Mouse (Mus musculus) mature B cell (primary cell): ENCODE measurements around the gene Dennd2d.

ENCODE experiments used
- in situ Hi-C: fragments of 300-500 bp; cut with MboI; formaldehyde crosslinking; loops from 2 replicates; pipeline ENCODE4 v1.14.3; 2019

Gene Dennd2d

DNA sequence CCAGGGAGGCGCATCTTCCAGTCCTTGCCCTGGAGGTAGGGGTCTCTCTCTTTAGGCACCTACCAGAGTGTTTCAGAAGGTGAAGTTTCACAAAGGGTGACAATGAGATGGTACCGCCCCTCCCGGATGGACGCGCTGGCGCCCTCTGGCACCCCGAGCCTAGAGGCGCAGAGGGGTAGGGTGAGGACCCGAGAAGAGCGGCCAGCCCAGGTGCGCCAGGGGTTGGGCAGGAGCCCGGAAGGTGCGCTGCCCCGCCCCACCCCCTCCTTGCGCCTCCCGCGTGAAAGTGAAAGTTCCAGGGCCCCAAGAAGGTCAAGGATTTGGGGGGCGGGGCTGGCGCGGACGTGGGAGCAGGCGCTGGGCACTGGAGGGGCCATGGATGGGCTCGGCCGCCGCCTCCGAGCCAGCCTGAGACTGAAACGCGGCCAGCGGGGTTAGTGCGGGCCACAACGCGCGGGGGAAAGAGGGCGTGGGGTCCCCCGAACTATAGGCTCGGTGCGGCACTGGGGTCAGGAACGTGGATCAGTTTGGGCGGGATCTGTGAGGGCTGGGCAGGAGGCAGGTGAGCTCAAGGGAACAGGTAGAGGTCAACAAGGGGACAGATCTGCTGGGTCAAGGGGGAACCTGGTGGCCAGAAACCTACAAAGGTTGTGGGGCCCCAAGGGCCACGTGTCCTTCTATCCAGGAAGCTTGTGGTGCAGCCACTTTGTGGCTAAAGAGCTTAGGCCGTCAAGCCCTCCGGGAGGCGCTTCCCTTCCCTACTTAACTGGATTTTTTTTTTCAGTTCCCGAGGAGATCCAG is at the start of gene Dennd2d:
Gene Dennd2d (plus strand): TSS at position 125 of the 801 bp plus-strand sequence.
- in situ Hi-C loops, result no loop called here

DNA sequence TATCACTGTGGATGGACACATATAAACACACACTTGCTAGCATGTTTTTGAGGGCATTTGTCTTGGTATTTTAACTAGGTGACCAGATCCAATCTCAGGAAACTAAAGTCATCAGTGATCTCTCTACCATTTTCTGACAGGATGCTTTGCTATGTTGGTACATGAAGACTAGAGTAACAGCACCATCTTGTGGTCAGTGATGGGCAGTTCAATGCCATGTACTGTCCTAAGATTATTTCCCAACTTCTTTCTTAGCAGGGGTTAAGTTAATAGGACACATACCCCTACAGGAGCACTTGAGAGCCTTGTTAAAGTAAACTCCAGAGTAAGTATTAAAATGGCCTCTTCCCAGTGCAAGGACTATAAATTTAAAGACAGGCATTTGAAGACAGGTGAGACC is 33.6 kb upstream of the Dennd2d start:
- in situ Hi-C loops, result loop anchor here (10.0 kb wide), 2 partner anchors 454 to 774 kb away; no protein-coding TSS in a partner anchor

DNA sequence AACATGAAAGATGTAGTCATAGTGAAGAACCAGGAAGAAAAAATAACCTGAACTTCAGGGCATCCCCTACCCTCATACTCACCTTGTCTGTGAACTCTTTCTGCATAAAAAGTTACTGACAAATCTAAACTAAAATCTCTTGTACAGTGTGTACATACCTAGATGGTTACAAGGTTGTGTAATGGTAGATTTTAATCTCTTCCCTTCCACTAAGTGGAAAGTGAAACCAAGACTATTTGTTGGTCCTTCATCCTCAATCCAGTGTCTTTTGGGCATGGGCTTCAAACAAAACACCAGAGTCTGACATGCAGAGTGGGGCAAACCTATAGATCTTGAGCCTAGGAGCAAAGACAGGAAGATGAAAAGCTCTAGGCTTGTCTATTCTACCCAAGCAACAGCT is 33.2 kb upstream of the Dennd2d start:
- in situ Hi-C loops, result loop anchor here (10.0 kb wide), 2 partner anchors 454 to 774 kb away; no protein-coding TSS in a partner anchor

DNA sequence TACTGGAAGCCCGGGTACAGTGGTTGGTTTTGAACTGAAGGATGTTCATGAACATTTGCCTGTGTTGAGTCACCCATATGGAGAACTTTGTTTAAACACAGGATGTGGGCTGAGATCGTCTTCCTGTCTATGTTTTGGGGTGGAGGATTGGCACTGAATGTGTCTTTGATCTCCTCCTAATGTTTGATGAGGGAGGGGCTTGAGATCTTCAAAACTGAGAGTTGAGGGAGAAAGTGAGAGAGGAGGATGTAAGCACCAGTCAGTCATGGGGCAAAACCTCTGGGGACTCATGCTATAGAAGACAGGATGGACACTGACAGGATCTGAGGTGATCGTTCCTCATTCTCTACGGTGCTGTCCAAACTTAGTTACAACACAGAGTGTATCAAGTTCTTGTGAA is 32.6 kb upstream of the Dennd2d start:
- in situ Hi-C loops, result loop anchor here (10.0 kb wide), 2 partner anchors 455 to 775 kb away; no protein-coding TSS in a partner anchor

DNA sequence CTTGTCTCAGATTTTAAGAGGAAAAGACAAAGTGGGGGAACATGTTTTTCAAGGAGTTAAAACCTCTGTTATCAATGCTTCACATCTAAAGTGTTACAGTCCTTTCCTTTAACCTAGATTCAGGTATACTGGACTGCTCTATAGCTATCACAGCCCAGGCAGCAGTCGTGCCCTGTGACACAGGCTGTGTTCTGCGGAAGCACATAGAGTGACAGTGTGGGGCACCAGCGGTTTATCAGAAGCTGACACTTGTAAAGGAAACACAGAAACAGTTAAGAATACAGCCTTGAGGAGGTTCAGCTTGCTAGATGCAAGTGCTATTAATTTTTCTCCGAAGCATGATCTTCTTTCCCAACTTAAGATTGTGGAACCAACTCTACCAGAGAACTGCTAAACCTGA is 29.6 kb upstream of the Dennd2d start:
- in situ Hi-C loops, result no loop called here

DNA sequence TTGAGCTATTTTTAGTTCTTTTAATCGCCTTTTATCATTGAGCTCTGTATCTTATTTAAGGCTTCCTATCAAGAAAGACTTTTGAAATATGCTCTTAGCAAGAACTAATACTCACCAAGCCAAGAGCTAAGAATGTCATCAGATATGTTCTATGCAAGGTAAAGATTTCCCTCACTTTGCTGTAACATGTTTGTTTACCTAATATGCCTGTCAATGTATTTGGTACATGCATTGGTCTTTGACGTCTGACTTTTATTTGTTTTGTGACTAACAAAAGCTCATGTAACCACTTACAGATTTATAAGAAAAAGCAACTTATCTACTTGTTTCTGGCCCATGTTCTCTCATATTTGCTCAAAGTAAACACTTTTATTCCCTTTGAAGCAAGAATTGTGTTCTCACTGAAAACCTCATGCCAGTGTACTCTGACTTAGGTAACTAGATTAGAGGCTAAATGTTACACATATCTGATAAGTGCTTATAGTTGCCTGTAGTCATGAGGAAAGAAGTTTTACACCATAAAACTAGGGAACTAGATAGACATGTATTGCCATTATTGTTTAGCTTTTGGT is 24.8 kb upstream of the Dennd2d start:
- in situ Hi-C loops, result no loop called here

DNA sequence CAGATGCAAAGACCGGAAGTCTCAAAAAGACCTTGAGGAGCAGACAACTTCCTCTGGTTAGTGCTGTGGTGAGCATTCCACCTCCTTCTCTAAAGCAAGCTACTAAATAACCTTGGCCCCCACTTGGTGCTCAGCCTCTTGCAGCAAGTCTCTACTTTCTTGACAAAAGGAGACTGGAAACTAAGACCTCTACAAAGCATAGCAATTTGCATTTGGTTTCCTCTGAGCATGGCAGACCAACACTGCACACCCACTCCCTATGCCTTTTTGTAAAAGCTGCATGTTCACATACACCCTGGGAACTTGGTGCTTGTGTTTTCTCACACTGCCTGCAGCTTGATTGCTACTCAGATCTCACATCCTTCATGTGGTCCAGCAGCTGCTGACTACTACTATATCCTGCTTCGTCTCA is 20.1 kb upstream of the Dennd2d start:
- in situ Hi-C loops, result no loop called here

DNA sequence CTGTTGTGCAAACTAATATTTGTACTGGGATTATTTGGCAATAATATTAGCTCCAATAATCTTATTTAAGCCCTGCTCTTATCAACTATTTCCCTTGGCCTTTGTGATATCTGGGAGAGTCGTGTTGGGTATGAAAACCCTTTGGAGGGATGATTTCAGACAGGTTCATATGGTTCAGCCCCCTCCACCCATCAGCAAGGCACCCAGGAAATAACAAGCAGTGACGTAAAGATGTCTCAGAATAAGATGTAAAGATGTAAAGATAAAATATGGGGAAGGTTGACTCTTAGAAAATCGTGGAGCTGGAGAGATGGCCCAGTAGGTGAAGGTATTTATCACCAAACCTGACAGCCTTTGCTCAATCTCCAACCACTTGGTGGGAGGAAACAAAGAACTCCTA is 19.7 kb upstream of the Dennd2d start:
- in situ Hi-C loops, result no loop called here

DNA sequence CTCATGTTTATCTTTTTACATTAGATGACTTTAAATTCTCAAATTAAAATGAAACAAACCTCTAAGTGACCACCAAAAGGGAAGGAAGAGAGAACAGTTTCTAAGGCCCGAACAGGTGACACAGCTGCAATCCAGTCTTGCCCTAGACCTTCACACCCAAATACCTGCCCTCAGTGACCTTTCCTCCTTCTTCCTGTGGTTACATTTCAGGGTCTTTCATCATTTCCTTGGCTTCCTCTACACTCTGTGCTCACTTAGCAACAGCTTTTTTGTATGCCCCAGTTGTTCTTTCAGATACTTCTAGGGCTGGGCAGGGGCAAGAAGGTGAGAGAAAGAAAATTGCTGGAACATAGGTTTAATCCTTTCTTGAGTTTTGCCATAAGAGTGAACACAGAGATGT is 17.5 kb upstream of the Dennd2d start:
- in situ Hi-C loops, result no loop called here

DNA sequence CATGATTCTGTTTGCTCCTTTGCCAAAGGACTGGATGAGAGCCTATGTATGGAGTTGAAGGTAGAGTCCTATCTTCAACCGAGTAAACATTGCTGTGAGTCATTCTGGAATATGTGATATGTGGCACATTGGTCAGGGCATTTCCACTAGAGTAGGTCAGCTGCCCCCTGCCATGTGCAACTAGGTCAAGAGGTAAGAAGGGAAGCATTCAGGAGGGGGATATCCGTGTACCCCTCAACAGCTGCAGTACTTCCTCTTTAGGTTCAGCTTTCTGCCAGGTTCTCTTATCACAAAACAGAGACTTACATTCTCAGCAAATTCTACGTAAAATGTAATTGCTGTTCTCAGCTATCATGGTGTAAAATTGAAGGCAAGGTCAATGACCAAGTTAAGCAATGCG is 8.0 kb upstream of the Dennd2d start:
- in situ Hi-C loops, result no loop called here

DNA sequence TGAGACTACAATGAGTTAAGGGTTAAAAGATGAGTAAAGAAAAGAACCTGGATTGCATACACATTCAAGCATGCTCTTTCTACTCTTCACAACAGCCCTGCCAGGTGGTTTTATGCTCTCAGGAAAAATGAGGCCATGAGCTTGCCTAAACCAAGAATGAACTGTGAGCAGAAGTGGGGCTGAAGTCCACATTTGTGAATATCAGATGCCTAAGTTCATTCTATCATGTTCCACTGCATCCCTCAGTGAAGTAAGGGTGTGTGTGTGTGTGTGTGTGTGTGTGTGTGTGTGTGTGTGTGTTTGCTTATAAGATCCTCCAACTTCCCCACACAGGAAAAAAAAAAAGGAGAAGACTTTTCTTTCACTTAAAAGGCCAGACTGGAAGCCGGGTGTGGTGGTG is 5.3 kb upstream of the Dennd2d start:
- in situ Hi-C loops, result no loop called here

DNA sequence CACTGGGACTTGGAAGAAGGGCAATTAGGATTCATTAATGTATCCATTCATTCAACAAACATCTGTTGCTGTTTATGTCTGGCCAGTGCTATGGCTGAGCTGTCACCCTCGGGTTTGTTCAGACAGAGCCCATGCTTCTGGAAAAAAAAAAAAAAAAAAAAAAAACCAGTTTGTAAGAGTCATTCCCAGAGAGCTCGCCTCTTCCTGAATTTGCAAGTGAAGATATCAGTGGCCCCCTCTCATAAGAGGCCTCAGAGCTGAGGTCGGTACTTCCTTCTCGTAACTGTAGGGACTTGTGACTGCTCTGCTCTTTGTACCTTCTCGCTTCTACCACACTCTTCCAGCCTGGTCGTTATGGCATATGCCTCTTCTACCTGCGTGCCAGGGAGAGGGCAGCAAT is 1.1 kb downstream of the Dennd2d start:
- in situ Hi-C loops, result no loop called here

DNA sequence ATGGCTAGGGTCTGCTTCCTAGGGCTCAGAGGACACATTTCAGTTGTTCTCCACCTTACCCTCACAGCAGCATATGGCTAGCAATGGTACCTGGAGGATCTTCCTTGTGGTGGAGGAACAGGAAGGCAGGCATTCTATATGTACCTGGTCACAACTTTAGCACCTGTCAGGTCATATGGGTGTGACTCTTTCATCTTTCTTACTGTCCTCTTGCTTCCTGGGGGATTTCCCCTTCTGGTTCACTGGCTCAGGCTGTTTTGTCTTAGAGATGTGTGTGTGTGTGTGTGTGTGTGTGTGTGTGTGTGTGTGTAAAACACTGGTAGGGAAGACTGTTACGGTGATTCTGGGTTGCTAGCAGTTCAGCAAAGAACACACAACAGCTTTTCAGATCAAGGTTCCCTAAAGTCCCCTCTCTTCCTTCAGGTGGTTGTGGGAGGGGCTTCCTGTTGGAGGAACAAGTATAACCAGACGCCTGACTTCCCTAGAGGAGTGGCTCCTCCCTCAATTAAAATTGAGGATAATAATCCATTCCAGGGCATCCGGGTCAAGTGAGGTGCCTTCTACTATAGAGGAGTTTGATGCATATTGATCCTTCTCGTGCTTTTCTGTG is 1.7 kb downstream of the Dennd2d start:
- in situ Hi-C loops, result no loop called here

DNA sequence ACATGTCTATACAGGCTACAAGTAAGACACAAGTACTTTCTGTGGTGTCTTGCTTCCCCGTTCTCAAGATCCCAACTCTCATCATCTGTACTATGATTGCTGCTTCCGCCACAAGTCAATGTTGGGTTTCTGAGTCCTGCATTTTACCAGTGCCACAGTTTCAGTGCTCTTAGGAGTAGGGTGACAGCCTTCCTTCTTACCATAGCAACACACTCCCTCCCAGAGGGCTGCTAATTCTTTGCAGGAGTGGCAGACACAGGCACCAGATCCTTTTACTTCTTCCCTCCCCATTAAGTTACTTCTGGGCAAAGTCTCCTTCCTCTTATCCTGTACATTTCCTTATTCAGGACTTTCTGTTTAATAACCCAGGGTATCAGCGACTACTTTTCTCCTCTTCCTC is 2.7 kb downstream of the Dennd2d start:
- in situ Hi-C loops, result no loop called here

DNA sequence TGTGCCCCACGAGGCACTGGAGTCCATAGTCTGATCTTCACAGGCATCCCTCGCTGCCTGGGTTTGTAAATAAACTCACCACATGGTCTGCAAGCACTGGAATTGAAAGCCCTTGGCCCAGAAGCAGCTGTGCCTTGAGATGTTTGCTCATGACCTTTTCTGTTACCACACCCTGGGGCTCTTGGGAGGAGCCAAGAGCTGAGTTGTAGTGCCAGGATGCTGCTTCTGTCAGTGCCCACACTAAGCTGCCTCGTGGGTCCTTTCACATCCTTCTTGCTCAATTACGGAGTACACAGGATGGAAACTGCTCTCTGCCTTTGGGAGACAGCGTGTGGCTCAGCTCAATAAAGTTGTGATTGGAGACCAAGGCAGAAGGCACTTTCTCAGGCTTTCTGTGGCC is 3.6 kb downstream of the Dennd2d start:
- in situ Hi-C loops, result no loop called here

DNA sequence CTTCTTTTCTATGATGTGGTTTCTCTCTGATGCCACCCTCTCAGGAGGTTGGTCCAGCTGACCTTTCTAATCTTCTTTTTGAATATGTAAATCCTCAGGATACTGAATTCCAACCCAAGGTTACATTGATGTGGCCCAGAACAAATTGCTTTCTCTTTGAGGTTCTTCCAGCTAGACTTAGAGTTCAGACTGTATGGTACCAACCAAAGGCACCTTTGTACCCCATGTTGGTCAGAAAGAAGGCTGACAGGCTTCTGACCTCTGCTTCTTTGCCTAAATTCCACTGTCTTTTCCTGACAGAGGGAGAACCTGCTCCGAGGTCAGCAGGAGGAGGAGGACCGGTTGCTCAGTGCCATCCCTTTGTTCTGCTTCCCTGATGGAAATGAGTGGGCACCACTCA is 5.3 kb downstream of the Dennd2d start:
- in situ Hi-C loops, result no loop called here

DNA sequence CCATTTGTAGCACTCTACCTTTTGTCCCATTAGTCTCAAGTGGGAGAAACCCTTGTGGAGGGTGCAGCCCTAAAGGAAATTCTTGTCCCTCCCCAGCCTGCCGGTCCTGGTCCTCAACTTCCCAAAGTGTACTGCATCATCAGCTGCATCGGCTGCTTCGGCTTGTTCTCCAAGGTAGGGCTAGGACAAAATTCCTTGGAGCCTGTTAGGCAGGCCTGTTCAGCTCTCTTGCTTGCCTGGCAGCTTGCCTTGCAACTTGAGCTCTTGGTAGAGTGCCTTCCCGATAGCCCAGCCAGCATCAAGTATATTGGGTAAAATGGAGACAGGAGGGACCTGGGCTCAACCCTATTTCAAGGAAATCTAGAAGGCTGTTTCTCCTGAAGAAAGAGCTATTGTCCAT is 8.0 kb downstream of the Dennd2d start:
- in situ Hi-C loops, result no loop called here

DNA sequence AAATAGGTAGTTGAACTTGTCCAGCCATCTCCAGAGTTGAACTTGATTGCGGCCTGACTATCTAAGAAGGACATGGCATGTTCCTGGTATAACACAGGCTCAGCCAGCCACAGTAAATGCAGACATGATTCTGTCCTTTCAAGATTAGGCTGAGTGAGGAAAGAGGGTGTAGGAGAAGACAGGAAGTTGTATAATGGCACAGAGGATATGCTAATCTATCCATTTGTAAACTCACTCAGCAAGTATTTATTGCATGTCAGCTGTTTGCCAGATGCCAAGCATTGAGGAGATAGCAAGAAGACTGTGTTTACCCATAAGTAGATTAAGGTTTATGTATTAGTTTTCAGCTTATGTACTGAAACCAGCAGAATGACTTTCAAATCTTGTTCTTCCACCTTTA is 10.5 kb downstream of the Dennd2d start:
- in situ Hi-C loops, result no loop called here

DNA sequence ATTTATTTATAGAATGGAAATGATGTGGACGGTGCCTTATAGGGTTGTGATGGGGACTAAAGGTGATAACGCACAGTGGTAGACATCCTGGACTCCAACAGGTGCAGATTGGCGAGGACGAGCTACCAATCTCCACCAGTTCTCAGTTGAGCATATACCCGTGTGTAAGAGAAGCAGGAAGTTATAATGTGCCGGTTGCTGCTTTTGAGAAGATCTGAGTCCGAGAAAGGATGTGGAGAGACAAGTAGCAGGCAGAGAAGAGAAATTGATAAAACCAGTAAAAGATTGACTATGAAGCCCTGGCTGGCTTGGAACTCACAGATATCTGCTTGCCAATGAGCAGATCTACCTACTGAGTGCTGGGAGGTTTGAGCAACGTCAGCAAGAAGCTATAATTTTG is 11.0 kb downstream of the Dennd2d start:
- in situ Hi-C loops, result no loop called here

DNA sequence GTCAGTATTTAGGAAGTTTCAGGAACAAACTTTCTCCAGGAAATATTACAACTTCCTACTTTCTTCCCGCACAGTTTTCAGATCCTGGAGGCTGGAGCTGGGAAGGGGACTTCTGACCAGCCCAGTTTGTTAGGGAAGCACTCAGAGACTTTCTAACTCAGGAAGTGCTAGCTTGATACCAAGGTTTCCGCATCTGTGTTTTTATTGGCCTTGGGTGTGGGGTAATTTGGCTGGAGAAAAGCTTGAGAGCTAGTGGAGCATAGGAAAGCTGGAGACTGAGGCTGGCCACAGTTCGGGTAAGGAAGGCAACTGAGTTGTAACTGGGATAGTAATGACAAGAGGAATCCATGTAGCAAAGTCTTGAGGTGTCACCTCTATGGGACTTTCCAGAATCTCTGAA is 11.7 kb downstream of the Dennd2d start:
- in situ Hi-C loops, result no loop called here

DNA sequence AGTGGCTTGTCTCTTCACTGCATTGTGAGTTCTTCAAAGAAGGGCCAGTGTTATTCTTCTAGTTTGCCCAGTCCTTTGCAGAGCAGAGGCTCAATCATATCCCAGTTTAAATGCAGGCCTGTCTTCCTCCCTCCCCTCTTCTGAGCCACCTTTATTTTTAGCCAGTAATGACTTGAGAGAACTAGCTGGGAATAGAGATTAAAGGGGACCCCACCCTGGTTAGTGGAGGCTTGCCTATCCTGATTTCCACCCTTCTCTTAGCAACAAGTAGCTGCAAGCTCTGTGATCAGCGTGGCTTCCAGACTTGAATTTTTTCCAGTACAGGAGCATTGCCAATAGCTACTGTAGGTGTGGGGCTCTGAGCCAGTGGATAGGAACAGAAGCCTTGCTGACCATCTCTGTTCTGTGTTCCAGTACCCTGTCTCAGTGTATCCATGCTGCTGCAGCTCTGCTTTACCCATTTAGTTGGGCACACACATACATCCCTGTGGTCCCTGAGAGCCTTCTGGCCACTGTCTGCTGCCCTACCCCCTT is 12.3 kb downstream of the Dennd2d start:
- in situ Hi-C loops, result no loop called here

DNA sequence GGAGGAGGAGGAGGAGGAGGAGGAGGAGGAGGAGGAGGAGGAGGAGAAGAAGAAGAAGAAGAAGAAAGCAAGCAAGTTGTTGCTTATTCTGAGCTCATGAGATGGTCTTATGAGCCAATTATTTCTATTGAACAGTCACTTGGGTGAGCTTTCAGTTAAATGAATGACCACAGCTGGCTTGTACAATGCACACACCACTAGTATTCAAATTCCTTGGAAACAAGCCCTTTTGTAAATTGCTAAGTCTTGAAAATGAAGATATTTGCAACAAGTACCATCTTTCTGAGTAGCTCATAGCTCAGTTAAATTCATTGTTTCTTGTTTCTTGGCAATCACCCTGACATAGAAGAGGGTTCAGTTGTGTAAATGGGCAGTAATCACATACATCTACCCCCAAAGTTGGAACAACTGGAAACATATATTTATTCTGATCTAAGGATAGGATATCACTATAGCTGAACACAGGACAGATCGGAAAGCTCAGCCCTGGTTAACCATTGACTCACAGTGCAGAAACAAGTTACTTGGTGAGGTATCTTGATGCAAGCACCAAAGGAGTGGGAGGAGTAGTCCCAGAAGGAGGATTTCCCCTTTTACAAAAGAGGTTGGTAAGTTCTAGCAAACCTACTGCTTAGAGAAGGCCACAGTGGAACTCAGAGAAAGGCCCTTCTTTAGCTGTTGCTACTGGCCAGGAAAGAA is 13.3 kb downstream of the Dennd2d start:
- in situ Hi-C loops, result no loop called here
